Mouse (Mus musculus) right cerebral cortex, postnatal 4 days (tissue): ENCODE measurements around the gene Gm20873.
"Not testable (repeated sequence)": the region's sequence is repeated elsewhere in the genome, so short reads cannot be mapped to it uniquely, and the experiment has no call there.

Source experiments
- DNase-seq: peaks from one replicate; pipeline ENCODE4 v3.0.0-alpha.2; 2022

Gm20873 gene

GRCm38 (mm10) chrY:6266798-6267197, at the start of gene Gm20873:
Gm20873 (plus strand) TSS chrY:6267098.
- not testable (repeated sequence) for DNase-seq

- not testable (repeated sequence) for DNase-seq
Measured at GRCm38 (mm10) chrY:6237895-6238294, 29.0 kb upstream of the Gm20873 start, which contains the start of gene Gm21746. Gm21746 (minus strand) TSS chrY:6237995.
